Mouse (Mus musculus): Measurements from ENCODE around the gene Rbms3.

GRCm38 (mm10) chr9:117404621-117405020, 225.1 kb downstream of the Rbms3 start:
- TF ChIP-seq ZNF384 (IDR thresholded peaks at IDR 0.05; ENCODE audit: low read depth, low read length) (no peak), ZC3H11A (IDR thresholded peaks at IDR 0.05; ENCODE audit: borderline replicate concordance, low read depth, low read length) (no peak), MAFK (IDR thresholded peaks at IDR 0.05; ENCODE audit: insufficient read depth, low read depth, low read length) (no peak), CHD2 (IDR thresholded peaks at IDR 0.05; ENCODE audit: low read depth, low read length) (no peak), HCFC1 (IDR thresholded peaks at IDR 0.05; ENCODE audit: borderline replicate concordance, insufficient read depth, low read length) (no peak)

Measured in ES-E14 (cell line).